Mouse (Mus musculus): Measurements from ENCODE around the gene Fam241a. TPM values are rescaled to one million over a fixed set of nuclear protein-coding genes. Genes with fewer than 3 reads are reported as not detected.
A peak's percentile ranks its signal among the peaks of the same experiment; 100 is the strongest.

The Fam241a gene
- polyA plus RNA-seq (2015; fragmentation: Nextera tagmentation; extraction: Ambion mirVana), result 10.1 and 11.1 TPM in 2 replicates

DNA sequence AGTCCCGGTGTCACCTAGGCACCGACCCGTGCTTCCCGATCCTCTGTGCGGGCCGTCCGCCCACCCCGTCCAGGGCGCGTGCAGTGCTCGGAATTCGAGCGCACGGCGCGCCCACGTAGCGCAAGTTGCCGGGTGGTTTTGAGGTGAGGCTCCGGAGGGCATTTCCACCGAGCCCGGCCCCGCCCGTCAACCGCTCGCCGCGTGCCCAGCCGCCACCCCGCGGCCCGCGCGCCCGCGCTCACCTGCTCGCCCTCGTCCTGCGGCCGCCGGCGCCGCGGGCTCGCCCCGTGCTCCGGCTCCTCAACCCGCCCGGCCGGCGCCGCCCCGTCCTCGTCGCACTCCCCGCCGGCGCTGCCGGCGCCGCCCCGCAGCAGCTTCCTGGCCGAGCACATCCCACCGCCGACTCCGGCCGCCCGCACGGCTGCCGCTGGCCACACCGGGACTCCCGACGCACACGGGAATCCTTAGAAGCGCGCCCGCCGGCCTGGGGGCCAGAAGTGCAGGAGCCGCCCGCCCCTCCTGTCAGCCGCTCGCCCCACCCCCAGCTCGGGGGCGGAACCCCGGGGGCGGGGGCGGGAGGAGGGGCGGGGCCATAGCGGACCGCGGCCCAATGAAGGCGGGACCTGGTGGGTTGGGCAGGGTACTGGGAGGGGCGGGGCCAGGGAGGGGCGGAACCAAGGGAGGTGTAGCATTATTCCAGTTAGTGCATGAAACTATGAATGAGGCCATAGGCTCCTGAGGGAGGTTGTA, at the start of gene Fam241a:
Fam241a (minus strand) TSS at position 533 of the 750 bp plus-strand sequence.
- Histone ChIP-seq H3K36me3 (no peaks in the 10 kb centered on the region), H3K27me3 (peaks cover 6% of the 10 kb centered on the region; the same call in 1 of the 2 replicates), H3K4me1 (replicated peaks) (0 out of 2 replicates have a peak, but pooled peaks cover 10% of the 10 kb centered on the region), H3K9me3 (no peaks in the 10 kb centered on the region), H3K27ac (peak within 1 kb of the TSS; percentile 67), H3K4me3 (peak within 1 kb of the TSS; percentile 76), H3K4me2 (peak within 1 kb of the TSS; percentile 71), H3K9ac (peak within 1 kb of the TSS; percentile 76)
- WGBS, result under 1% methylated on average over 91 of the region's 94 CpGs
- peak; percentile 97 for ATAC-seq (ENCODE audit: low FRiP score)

DNA sequence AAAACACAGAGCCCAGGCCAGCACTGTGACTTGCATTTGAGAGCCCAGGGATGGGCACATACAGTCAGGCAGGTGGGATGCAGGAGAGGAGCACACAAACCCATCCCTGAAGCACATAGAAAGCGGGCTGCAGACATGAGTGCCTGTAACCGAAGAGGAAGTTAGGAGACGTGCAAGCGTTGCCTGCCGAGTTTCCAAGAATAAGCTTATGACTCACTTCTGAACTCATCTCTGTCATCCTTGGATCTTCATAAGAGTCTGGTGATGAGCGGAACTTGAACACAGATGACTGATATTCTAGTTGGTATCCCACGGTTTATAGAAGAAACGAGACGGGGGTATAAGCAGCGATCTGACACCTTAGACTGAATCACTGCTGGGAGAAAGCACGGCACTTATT, 36.3 kb upstream of the Fam241a start:
- 96% methylated on average over 11 of the region's 11 CpGs for WGBS
- Histone ChIP-seq H3K36me3 (no peaks in the 10 kb centered on the region), H3K4me2 (no peak overlapping the region), H3K9ac (no peak overlapping the region), H3K4me1 (replicated peaks) (no peaks in the 10 kb centered on the region), H3K27ac (no peak overlapping the region), H3K4me3 (no peak overlapping the region), H3K27me3 (no peaks in the 10 kb centered on the region), H3K9me3 (no peaks in the 10 kb centered on the region)
- no peak for ATAC-seq (ENCODE audit: low FRiP score)

DNA sequence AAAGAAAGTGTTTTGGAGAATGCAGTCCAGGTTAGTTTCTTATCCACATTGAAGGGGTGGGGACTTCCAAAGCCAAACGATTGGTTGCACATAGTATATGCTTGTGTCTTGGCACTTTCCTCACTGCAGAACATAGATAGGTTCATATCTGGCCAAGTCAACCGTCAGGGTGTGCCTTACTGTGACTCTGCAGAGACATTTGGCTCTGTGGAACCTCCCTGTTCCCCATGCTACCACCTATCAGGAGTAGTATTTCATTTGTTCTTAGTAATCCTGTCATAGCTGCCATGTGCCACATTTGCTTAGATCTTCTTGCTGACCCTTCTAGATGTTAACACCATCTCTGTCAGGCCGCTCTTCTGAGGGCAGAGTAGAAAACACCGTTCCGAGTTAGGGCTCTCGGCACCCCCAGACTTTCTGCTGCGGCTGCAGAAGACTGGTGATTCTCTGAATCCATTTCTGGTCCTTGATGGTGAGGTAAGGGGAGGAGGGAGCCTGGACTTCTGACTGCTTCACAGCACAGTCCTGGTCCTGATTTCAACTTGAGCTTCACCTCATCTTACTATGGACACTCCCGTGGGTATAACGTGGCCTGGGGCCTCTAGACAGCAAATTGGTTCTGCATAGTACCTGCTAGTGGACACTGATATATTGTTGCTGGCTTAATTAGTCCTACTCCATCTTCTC, 34.3 kb upstream of the Fam241a start:
- no peak overlapping the region for H3K27ac ChIP-seq
- H3K4me2 ChIP-seq, result no peak overlapping the region
- H3K36me3 ChIP-seq, result no peaks in the 10 kb centered on the region
- no peaks in the 10 kb centered on the region for H3K9me3 ChIP-seq
- WGBS, result 89% methylated on average over 9 of the region's 9 CpGs
- H3K27me3 ChIP-seq, result no peaks in the 10 kb centered on the region
- no peak overlapping the region for H3K4me3 ChIP-seq
- H3K9ac ChIP-seq, result no peak overlapping the region
- no peak for ATAC-seq (ENCODE audit: low FRiP score)
- H3K4me1 ChIP-seq (replicated peaks), result no peaks in the 10 kb centered on the region

DNA sequence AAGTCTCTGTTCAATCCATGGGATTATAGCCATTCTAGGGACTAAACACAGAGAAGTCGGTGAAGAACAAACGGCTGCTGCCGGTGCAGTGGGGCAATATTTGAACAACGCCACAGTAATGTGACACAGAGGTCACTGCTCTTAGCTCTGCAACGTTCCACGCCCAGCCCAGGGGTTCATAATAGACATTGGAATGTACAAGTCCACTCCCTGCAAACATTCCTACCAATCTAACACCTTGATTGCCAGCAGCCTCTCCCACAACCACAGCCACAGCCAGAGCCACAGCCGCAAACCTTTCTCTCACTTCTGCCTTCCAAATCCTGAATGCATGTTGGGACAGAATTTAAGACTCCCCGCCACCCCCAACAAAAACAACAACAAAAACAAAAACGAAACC, 33.8 kb upstream of the Fam241a start:
- Histone ChIP-seq H3K9ac (no peak overlapping the region), H3K4me2 (no peak overlapping the region), H3K27me3 (no peaks in the 10 kb centered on the region), H3K9me3 (no peaks in the 10 kb centered on the region), H3K4me1 (replicated peaks) (no peaks in the 10 kb centered on the region), H3K27ac (no peak overlapping the region), H3K4me3 (no peak overlapping the region), H3K36me3 (no peaks in the 10 kb centered on the region)
- no peak for ATAC-seq (ENCODE audit: low FRiP score)
- WGBS, result 83% methylated on average over 9 of the region's 9 CpGs

DNA sequence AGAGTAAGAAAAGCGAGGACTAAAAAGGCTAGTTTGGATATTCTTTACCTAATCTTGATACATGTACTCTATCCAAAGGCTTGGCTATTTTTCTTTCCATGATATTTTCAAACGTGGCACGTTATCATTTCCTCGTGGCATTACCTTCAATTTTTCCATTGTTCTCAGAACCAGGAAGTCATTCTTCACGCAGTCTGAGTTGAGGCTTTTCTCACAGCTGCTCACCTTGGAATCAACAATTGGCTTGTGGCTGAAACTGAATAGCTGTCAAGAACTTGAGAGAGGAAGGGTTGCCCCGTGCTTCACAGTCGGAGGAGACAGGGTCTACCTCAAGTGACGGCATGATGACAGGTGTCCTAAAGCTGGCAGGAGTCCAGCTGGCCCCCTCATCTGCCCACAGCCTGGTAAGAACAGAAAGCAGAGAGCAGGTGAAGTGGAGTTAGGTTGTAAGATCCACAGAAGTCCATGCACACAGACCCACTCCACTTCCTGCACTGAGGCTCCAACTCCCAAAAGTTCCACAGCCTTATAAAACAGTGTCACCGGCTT, 30.6 kb upstream of the Fam241a start:
- ATAC-seq (ENCODE audit: low FRiP score), result no peak
- H3K4me3 ChIP-seq, result no peak overlapping the region
- no peaks in the 10 kb centered on the region for H3K36me3 ChIP-seq
- H3K4me2 ChIP-seq, result no peak overlapping the region
- WGBS, result 77% methylated on average over 9 of the region's 9 CpGs
- H3K4me1 ChIP-seq (replicated peaks), result no peaks in the 10 kb centered on the region
- no peaks in the 10 kb centered on the region for H3K27me3 ChIP-seq
- no peaks in the 10 kb centered on the region for H3K9me3 ChIP-seq
- no peak overlapping the region for H3K27ac ChIP-seq
- H3K9ac ChIP-seq, result no peak overlapping the region

DNA sequence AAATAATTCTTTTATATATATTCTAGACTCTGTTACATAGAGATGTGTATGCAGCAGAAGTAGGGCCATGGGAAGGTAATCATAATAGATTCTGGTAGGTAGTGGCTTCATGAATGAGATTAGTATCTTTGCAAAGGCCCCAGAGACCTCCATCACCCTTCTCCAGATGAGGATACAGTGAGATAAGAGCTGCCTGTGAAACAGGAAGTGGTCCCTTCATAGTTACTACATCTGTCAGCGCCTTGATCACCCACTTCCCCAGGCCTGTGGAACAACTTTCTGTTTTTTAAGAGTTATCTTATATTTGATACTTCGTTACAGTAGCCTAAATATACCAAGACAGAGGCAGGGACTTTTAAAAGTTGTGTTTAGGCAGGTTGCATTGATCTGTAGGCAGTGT, 28.3 kb upstream of the Fam241a start:
- Histone ChIP-seq H3K27ac (no peak overlapping the region), H3K4me1 (replicated peaks) (no peaks in the 10 kb centered on the region), H3K36me3 (no peaks in the 10 kb centered on the region), H3K9ac (no peak overlapping the region), H3K4me2 (no peak overlapping the region), H3K9me3 (no peaks in the 10 kb centered on the region), H3K27me3 (no peaks in the 10 kb centered on the region), H3K4me3 (no peak overlapping the region)
- ATAC-seq (ENCODE audit: low FRiP score), result no peak
- 89% methylated on average over 2 of the region's 2 CpGs for WGBS

DNA sequence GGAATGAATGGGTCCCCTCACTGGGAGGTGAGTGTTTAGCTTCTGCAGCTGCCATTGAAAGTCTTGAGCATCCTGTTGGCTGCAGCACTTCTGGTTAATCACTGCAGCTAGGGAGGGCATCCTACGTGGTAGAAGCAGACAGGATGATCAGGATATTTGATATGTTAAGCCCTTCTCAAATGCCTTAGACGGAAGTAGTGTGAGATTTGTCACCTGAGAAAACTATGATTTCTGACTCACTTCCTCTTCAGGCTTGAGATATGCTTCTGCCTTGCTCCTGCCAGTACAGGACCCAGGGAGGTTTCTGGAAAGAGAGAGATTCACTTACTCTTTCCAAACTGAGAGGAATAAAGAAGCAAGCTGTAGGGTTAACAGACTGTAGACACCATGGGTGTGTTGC, 27.1 kb upstream of the Fam241a start:
- 72% methylated on average over 2 of the region's 2 CpGs for WGBS
- no peaks in the 10 kb centered on the region for H3K27me3 ChIP-seq
- H3K9me3 ChIP-seq, result no peaks in the 10 kb centered on the region
- H3K4me3 ChIP-seq, result no peak overlapping the region
- ATAC-seq (ENCODE audit: low FRiP score), result no peak
- no peaks in the 10 kb centered on the region for H3K4me1 ChIP-seq (replicated peaks)
- H3K4me2 ChIP-seq, result no peak overlapping the region
- no peaks in the 10 kb centered on the region for H3K36me3 ChIP-seq
- H3K9ac ChIP-seq, result no peak overlapping the region
- no peak overlapping the region for H3K27ac ChIP-seq

DNA sequence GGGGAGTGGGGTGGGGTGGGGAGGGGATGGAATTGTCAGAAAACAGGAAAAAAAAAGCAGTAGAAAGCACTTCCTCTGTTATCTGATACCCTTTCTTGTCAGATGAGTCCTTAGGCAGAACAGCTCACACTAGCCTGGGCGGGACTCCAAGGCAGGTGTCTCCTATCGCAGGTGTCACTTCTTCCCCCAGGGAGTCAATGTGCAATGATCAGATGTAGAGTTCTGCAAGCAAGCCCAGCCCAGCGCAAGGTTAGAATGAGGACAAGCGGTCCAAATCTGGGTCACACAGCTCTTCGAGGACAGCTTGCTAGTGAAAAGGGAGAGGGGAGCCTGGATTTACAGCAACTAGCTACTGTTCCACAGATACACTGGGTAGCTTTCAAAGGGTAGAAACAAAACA, 26.0 kb upstream of the Fam241a start:
- Histone ChIP-seq H3K9ac (no peak overlapping the region), H3K27me3 (no peaks in the 10 kb centered on the region), H3K4me3 (no peak overlapping the region), H3K4me1 (replicated peaks) (no peaks in the 10 kb centered on the region), H3K27ac (no peak overlapping the region), H3K36me3 (no peaks in the 10 kb centered on the region), H3K4me2 (no peak overlapping the region), H3K9me3 (no peaks in the 10 kb centered on the region)
- 86% methylated on average over 5 of the region's 5 CpGs for WGBS
- ATAC-seq (ENCODE audit: low FRiP score), result no peak

DNA sequence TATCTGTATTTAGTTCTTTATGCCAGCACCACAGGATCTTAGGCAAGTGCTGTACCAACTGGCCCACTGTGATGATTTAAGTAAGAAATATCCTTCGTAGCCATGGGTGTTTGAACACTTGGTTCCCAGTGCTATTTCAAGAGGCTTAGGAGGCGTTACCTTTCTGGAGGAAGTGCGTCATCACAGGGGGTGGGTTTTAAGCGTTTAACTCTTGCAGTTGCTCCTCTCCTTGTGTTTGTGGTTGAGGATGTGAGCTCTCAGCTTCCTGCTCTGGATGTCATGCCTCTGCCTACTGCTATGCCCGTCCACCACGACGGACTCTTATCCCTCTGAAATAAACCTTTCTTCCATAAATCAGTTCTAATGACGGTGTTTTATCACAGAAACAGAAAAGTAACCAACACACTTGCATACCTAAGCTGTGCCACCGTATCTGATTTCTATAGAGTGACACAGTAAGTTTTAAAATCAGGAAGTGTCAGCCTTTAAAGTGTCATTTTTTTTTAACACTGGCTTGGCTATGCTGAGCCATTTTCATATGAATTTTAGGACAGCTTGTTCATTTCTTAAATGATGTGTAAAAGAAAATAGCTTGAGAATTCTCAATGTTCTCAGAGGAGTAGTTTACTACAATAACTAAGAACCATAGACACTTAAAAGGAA, 22.0 kb upstream of the Fam241a start:
- Histone ChIP-seq H3K9me3 (no peaks in the 10 kb centered on the region), H3K27ac (no peak overlapping the region), H3K27me3 (no peaks in the 10 kb centered on the region), H3K36me3 (no peaks in the 10 kb centered on the region), H3K4me2 (no peak overlapping the region), H3K4me3 (no peak overlapping the region), H3K4me1 (replicated peaks) (no peaks in the 10 kb centered on the region), H3K9ac (no peak overlapping the region)
- 85% methylated on average over 9 of the region's 9 CpGs for WGBS
- ATAC-seq (ENCODE audit: low FRiP score), result no peak

DNA sequence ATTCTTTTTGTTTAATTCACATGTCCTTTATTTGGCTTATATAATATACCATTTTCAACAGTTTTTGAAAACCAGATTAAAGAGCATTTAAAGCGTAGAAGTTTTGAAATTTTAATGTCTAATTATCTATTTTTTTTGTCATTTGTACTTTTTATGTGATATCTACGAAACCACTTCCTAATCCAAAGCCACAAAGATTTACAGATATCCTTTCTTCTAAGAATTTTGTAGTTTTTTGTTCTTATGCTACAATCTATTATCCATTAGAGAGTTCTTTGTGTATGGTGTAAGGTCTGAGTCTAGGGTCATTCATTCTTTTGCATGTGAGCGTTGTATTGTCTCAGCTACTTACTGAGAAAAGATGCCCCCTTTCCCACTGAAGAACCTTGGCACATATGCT, 21.4 kb upstream of the Fam241a start:
- H3K36me3 ChIP-seq, result no peaks in the 10 kb centered on the region
- no peak overlapping the region for H3K4me3 ChIP-seq
- H3K27me3 ChIP-seq, result no peaks in the 10 kb centered on the region
- no peak overlapping the region for H3K4me2 ChIP-seq
- 90% methylated on average over 3 of the region's 3 CpGs for WGBS
- no peak overlapping the region for H3K27ac ChIP-seq
- ATAC-seq (ENCODE audit: low FRiP score), result no peak
- H3K9ac ChIP-seq, result no peak overlapping the region
- no peaks in the 10 kb centered on the region for H3K4me1 ChIP-seq (replicated peaks)
- H3K9me3 ChIP-seq, result no peaks in the 10 kb centered on the region

DNA sequence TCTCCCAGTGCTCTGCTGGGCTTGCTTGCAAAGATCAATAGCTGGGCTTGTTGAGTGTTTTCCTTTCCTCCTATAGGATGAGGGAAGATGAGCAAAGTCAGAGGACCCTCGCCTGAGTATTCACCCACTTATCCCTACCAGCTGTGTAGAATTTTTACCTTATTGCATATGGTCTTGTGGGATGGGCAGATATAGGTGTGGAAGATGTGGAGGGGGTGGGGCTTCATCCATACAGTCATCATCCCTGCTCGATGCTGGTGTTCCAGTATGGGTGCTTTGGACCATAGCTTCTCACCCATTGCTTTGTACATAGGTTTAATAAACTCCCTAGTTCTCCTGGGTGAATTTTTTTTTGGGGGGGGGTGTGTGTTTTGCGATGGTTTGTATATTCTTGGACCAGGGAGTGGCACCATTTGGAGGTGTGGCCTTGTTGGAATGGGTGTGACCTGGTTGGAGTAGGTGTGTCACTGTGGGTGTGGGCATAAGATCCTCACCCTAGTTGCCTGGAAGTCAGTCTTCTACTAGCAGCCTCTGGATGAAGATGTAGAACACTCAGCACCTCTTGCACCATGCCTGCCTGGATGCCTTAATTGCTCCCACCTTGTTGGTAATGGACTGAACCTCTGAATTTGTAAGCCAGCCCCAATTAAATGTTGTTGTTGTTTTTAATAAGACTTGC, 19.7 kb upstream of the Fam241a start:
- Histone ChIP-seq H3K4me2 (no peak overlapping the region), H3K4me3 (no peak overlapping the region), H3K36me3 (no peaks in the 10 kb centered on the region), H3K27ac (no peak overlapping the region), H3K27me3 (no peaks in the 10 kb centered on the region), H3K4me1 (replicated peaks) (no peaks in the 10 kb centered on the region), H3K9me3 (no peaks in the 10 kb centered on the region), H3K9ac (no peak overlapping the region)
- ATAC-seq (ENCODE audit: low FRiP score), result no peak
- 94% methylated on average over 3 of the region's 3 CpGs for WGBS

Data from hindbrain, embryonic 13.5 days (tissue).